Mouse (Mus musculus): Measurements from ENCODE around the gene Elp5. TPM values are rescaled to one million over a fixed set of nuclear protein-coding genes. Genes with fewer than 3 reads are reported as not detected.
"Not testable (repeated sequence)": the region's sequence is repeated elsewhere in the genome, so short reads cannot be mapped to it uniquely, and the experiment has no call there.

The Elp5 gene
- total RNA-seq, 2 experiments from 2014 or later, result 33.0 to 45.2 TPM

GRCm38 (mm10) chr11:69961841-69962240 lies 20.5 kb downstream of the Elp5 start:
- no peak for DNase-seq
- TF ChIP-seq CTCF (IDR thresholded peaks at IDR 0.05), result no peak

GRCm38 (mm10) chr11:69960616-69961015 lies 21.7 kb downstream of the Elp5 start:
- intact Hi-C loops (cut with DNase I), result no loop called here
- Histone ChIP-seq H3K4me3 (no peak overlapping the region), H3K27ac (no peak overlapping the region)
- no peak for DNase-seq
- peak; percentile 47 for TF ChIP-seq CTCF (IDR thresholded peaks at IDR 0.05)

More at GRCm38 (mm10) chr11:69961841-69962240, 20.5 kb downstream of the Elp5 start:
- no peak overlapping the region for H3K27ac ChIP-seq
- no peak overlapping the region for H3K4me3 ChIP-seq
- intact Hi-C loops (cut with DNase I), result no loop called here

GRCm38 (mm10) chr11:69956218-69956617 lies 26.1 kb downstream of the Elp5 start:
- no peak for DNase-seq
- Histone ChIP-seq H3K27ac (no peak overlapping the region), H3K4me3 (no peak overlapping the region)
- peak; percentile 29; the same call in 1 of the 2 replicates for TF ChIP-seq CTCF (IDR thresholded peaks at IDR 0.05)
- intact Hi-C loops (cut with DNase I), result no loop called here

- H3K4me3 ChIP-seq; DNase-seq; intact Hi-C loops (cut with DNase I): not testable (repeated sequence)
- peak overlapping the region; percentile 12; the same call in 1 of the 2 replicates for H3K27ac ChIP-seq
Measured at GRCm38 (mm10) chr11:69955618-69956017, 26.7 kb downstream of the Elp5 start.

- Histone ChIP-seq H3K27ac (no peak overlapping the region), H3K4me3 (no peak overlapping the region)
- no peak for TF ChIP-seq CTCF (IDR thresholded peaks at IDR 0.05)
- no peak for DNase-seq
- intact Hi-C loops (cut with DNase I), result no loop called here
Measured at GRCm38 (mm10) chr11:69953267-69953915, 28.9 kb downstream of the Elp5 start.

GRCm38 (mm10) chr11:69952274-69952673 lies 30.0 kb downstream of the Elp5 start:
- no peak for DNase-seq
- TF ChIP-seq CTCF (IDR thresholded peaks at IDR 0.05), result peak; percentile 23; the same call in 1 of the 2 replicates
- intact Hi-C loops (cut with DNase I), result no loop called here
- no peak overlapping the region for H3K27ac ChIP-seq
- no peak overlapping the region for H3K4me3 ChIP-seq

- Histone ChIP-seq H3K27ac (no peak overlapping the region), H3K4me3 (no peak overlapping the region)
- intact Hi-C loops (cut with DNase I), result loop anchor here (2.0 kb wide), 1 partner anchor 28 kb away; no protein-coding TSS in a partner anchor
- TF ChIP-seq CTCF (IDR thresholded peaks at IDR 0.05), result peak; percentile 49
- peak; percentile 51 for DNase-seq
Measured at GRCm38 (mm10) chr11:69950807-69951459, 31.4 kb downstream of the Elp5 start.

GRCm38 (mm10) chr11:69948763-69949150 lies 33.6 kb downstream of the Elp5 start:
- peak overlapping the region; percentile 94 for H3K27ac ChIP-seq
- intact Hi-C loops (cut with DNase I), result loop anchor here (1.0 kb wide), 1 partner anchor 14 kb away; no protein-coding TSS in a partner anchor
- H3K4me3 ChIP-seq, result peak overlapping the region; percentile 88
- peak; percentile 98 for TF ChIP-seq CTCF (IDR thresholded peaks at IDR 0.05)
- DNase-seq, result peak; percentile 93

GRCm38 (mm10) chr11:69948066-69948762 lies 34.1 kb downstream of the Elp5 start, which contains the start of gene Slc2a4:
Gene Slc2a4, minus strand, starts transcription at chr11:69948188.
- intact Hi-C loops (cut with DNase I), result no loop called here
- peak; percentile 98 for DNase-seq
- Histone ChIP-seq H3K27ac (peak within 1 kb of the TSS; percentile 94), H3K4me3 (peak within 1 kb of the TSS; percentile 88)
- no peak for TF ChIP-seq CTCF (IDR thresholded peaks at IDR 0.05)

- H3K27ac ChIP-seq, result peak overlapping the region; percentile 94
- intact Hi-C loops (cut with DNase I), result no loop called here
- DNase-seq, result peak; percentile 93
- H3K4me3 ChIP-seq, result peak overlapping the region; percentile 88
- TF ChIP-seq CTCF (IDR thresholded peaks at IDR 0.05), result no peak
Measured at GRCm38 (mm10) chr11:69947337-69948065, 34.8 kb downstream of the Elp5 start.

- DNase-seq, result peak; percentile 65
- peak overlapping the region; percentile 88 for H3K4me3 ChIP-seq
- peak overlapping the region; percentile 94 for H3K27ac ChIP-seq
- TF ChIP-seq CTCF (IDR thresholded peaks at IDR 0.05), result no peak
- intact Hi-C loops (cut with DNase I), result no loop called here
Measured at GRCm38 (mm10) chr11:69945997-69946891, 36.1 kb downstream of the Elp5 start.

All from gastrocnemius, adult 2 months (tissue).